Mouse (Mus musculus) bone marrow macrophage, adult 2 months (primary cell): ENCODE measurements around the gene Dclk1.

ENCODE experiments used
- CTCF ChIP-seq: IDR thresholded peaks from 2 replicates; pipeline ENCODE4 v1.5.1; 2012; ENCODE audit warnings: low read depth, mild to moderate bottlenecking, low read length, moderate library complexity
- POLR2A ChIP-seq: IDR thresholded peaks from 2 replicates; pipeline ENCODE4 v1.6.1; 2012; ENCODE audit warnings: mild to moderate bottlenecking, low read depth, low read length, borderline replicate concordance

GRCm38 (mm10) chr3:55587972-55588946 lies 346.1 kb downstream of the Dclk1 start:
- TF ChIP-seq POLR2A (no peak), CTCF (no peak)
